Mouse (Mus musculus): ENCODE measurements around the gene Mms22l. TPM values are rescaled to one million over a fixed set of nuclear protein-coding genes. Genes with fewer than 3 reads are reported as not detected.

Mms22l gene
- total and polyA plus RNA-seq, 3 experiments = 0.35 to 0.65 (median 0.45) TPM

DNA sequence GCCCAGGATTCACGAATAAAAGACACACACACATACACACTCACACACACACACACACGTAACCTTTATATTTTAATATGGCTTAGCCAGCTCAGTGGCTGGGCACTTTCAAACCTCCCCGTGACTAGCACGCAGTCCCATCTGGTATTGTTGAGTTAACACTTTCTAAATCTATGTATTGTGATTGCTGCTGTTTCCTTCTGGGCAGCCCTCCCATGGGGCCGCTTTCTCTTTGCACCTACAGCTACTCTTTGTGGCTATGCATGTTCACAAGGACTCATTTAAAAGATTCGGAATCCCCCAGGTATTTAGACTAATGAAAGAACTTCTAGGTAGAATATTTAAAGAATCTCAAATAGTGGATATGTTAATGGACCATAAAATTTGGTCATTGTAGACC is 105.5 kb downstream of the Mms22l start:
- H3K4me1 ChIP-seq (ENCODE audit: control insufficient read depth, insufficient read depth, low read length) = no peaks in the 10 kb centered on the region
- H3K27ac ChIP-seq = no peak overlapping the region
- H3K36me3 ChIP-seq (ENCODE audit: control insufficient read depth, insufficient read depth, low read length) = no peaks in the 10 kb centered on the region
- no peak for DNase-seq
- H3K4me3 ChIP-seq = no peak overlapping the region
- WGBS = 95% methylated on average over 6 of the region's 6 CpGs
- intact Hi-C loops (cut with DNase I) = no loop called here
- H3K27me3 ChIP-seq (ENCODE audit: control insufficient read depth, insufficient read depth, low read length) = no peaks in the 10 kb centered on the region
- TF ChIP-seq CTCF (IDR thresholded peaks at IDR 0.05) (no peak), EP300 (IDR thresholded peaks at IDR 0.05; ENCODE audit: insufficient read depth, low read depth, low read length) (no peak), POLR2A (IDR thresholded peaks at IDR 0.05; ENCODE audit: insufficient read depth, low read depth, low read length) (no peak)
- H3K79me2 ChIP-seq (replicated peaks; ENCODE audit: control insufficient read depth, insufficient read depth, low read length) = no peaks in the 10 kb centered on the region
- no peak overlapping the region for H3K9ac ChIP-seq (ENCODE audit: low read depth, low read length)

DNA sequence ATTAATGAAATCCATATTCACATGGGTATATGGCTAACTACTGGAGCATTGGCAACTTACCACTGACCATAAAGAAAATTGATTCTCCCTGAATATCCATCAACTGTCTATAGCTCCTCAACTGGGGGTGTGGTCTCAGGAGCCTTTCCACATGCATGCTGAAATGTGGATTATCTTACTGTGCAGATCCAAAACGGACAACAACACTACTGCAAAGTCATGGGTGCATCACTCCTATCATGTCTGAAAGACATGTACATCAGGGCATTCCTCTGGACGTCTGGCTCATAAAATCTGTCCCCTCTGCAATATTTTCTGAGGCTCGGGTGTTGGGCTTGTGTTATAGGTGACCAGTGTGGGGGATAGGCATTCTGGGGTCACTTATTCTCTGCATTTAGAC is 112.8 kb downstream of the Mms22l start:
- H3K4me3 ChIP-seq = no peak overlapping the region
- H3K79me2 ChIP-seq (replicated peaks; ENCODE audit: control insufficient read depth, insufficient read depth, low read length) = no peaks in the 10 kb centered on the region
- 84% methylated on average over 3 of the region's 3 CpGs for WGBS
- TF ChIP-seq CTCF (IDR thresholded peaks at IDR 0.05) = no peak
- TF ChIP-seq EP300 (IDR thresholded peaks at IDR 0.05; ENCODE audit: insufficient read depth, low read depth, low read length) = no peak
- no peak for TF ChIP-seq POLR2A (IDR thresholded peaks at IDR 0.05; ENCODE audit: insufficient read depth, low read depth, low read length)
- no peak for DNase-seq
- no peaks in the 10 kb centered on the region for H3K4me1 ChIP-seq (ENCODE audit: control insufficient read depth, insufficient read depth, low read length)
- no peaks in the 10 kb centered on the region for H3K27me3 ChIP-seq (ENCODE audit: control insufficient read depth, insufficient read depth, low read length)
- intact Hi-C loops (cut with DNase I) = no loop called here
- no peak overlapping the region for H3K27ac ChIP-seq
- no peak overlapping the region for H3K9ac ChIP-seq (ENCODE audit: low read depth, low read length)
- H3K36me3 ChIP-seq (ENCODE audit: control insufficient read depth, insufficient read depth, low read length) = no peaks in the 10 kb centered on the region

GRCm38 (mm10) chr4:24609564-24609963 is 113.3 kb downstream of the Mms22l start:
- intact Hi-C loops (cut with DNase I) = no loop called here
- Histone ChIP-seq H3K27ac (no peak overlapping the region), H3K9ac (ENCODE audit: low read depth, low read length) (no peak overlapping the region), H3K4me1 (ENCODE audit: control insufficient read depth, insufficient read depth, low read length) (no peaks in the 10 kb centered on the region), H3K79me2 (replicated peaks; ENCODE audit: control insufficient read depth, insufficient read depth, low read length) (no peaks in the 10 kb centered on the region), H3K36me3 (ENCODE audit: control insufficient read depth, insufficient read depth, low read length) (no peaks in the 10 kb centered on the region), H3K27me3 (ENCODE audit: control insufficient read depth, insufficient read depth, low read length) (no peaks in the 10 kb centered on the region), H3K4me3 (no peak overlapping the region)
- DNase-seq = no peak
- 95% methylated on average over 2 of the region's 2 CpGs for WGBS
- TF ChIP-seq EP300 (IDR thresholded peaks at IDR 0.05; ENCODE audit: insufficient read depth, low read depth, low read length) (no peak), POLR2A (IDR thresholded peaks at IDR 0.05; ENCODE audit: insufficient read depth, low read depth, low read length) (no peak), CTCF (IDR thresholded peaks at IDR 0.05) (no peak)

DNA sequence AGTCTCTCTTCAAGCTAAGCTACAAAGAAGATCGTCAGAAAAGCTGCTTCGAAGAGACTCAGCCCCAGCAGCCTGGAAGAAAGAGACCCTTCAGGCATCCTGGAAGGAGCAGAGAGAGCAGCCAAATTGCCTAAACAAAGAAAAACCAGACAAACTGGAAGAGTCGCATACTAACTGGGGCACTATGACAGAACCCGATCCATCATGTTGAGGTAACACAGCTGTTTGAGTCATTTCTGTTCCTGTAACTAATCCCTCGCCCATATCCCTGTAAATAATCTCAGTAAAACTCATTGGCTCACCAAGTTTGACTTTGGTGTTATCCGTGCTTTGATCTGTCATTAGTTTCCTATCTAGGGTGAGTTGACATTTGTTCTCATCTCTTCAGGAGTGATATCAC is 123.8 kb downstream of the Mms22l start:
- H3K4me1 ChIP-seq (ENCODE audit: control insufficient read depth, insufficient read depth, low read length) = no peaks in the 10 kb centered on the region
- 74% methylated on average over 6 of the region's 6 CpGs for WGBS
- no peak overlapping the region for H3K27ac ChIP-seq
- TF ChIP-seq CTCF (IDR thresholded peaks at IDR 0.05) = no peak
- no peak for TF ChIP-seq EP300 (IDR thresholded peaks at IDR 0.05; ENCODE audit: insufficient read depth, low read depth, low read length)
- TF ChIP-seq POLR2A (IDR thresholded peaks at IDR 0.05; ENCODE audit: insufficient read depth, low read depth, low read length) = no peak
- no peaks in the 10 kb centered on the region for H3K79me2 ChIP-seq (replicated peaks; ENCODE audit: control insufficient read depth, insufficient read depth, low read length)
- no peak for DNase-seq
- intact Hi-C loops (cut with DNase I) = no loop called here
- no peaks in the 10 kb centered on the region for H3K36me3 ChIP-seq (ENCODE audit: control insufficient read depth, insufficient read depth, low read length)
- H3K9ac ChIP-seq (ENCODE audit: low read depth, low read length) = no peak overlapping the region
- H3K27me3 ChIP-seq (ENCODE audit: control insufficient read depth, insufficient read depth, low read length) = no peaks in the 10 kb centered on the region
- no peak overlapping the region for H3K4me3 ChIP-seq

- TF ChIP-seq EP300 (IDR thresholded peaks at IDR 0.05; ENCODE audit: insufficient read depth, low read depth, low read length) (no peak), CTCF (IDR thresholded peaks at IDR 0.05) (no peak), POLR2A (IDR thresholded peaks at IDR 0.05; ENCODE audit: insufficient read depth, low read depth, low read length) (no peak)
- Histone ChIP-seq H3K79me2 (replicated peaks; ENCODE audit: control insufficient read depth, insufficient read depth, low read length) (no peaks in the 10 kb centered on the region), H3K4me3 (no peak overlapping the region), H3K27me3 (ENCODE audit: control insufficient read depth, insufficient read depth, low read length) (no peaks in the 10 kb centered on the region), H3K36me3 (ENCODE audit: control insufficient read depth, insufficient read depth, low read length) (no peaks in the 10 kb centered on the region), H3K4me1 (ENCODE audit: control insufficient read depth, insufficient read depth, low read length) (no peaks in the 10 kb centered on the region), H3K9ac (ENCODE audit: low read depth, low read length) (no peak overlapping the region), H3K27ac (no peak overlapping the region)
- WGBS = 86% methylated on average over 5 of the region's 5 CpGs
- no peak for DNase-seq
- intact Hi-C loops (cut with DNase I) = no loop called here
Measured at GRCm38 (mm10) chr4:24620440-24620839, 124.2 kb downstream of the Mms22l start.

DNA sequence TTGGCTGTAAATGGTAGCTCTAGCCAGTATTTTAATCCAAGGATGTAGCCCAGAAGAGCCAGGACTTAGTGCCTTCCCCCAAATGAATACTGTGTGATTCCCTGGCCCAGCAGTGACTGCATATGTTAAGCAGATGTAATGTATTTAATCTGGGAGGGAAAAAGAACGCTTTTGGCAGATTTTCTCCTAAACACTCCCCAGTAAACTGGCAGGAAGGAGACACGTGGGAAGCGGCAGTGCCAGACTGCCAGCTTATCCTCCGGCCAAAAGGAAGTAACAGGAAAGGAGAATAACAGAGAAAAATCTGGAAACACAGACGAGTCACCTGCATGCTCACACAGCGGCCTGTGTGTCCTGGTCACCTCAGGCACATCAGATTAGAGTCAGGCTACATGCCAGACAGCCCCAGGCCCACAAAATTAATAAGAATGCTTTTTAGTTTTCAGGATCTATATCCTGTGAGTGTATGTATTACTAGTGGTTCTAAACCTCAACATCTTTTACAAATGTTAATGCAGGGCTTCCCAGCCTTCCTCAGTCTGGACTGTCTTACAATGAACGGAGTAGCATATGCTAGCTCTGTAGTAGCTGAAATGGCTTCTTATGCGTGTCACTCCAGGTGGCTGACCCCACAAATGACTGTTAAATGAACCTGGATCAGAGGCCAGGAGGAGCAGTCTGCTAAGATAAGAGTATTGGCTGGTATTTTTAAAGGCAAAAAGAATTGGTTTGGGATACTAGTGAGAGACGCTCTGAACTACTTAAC is 125.4 kb downstream of the Mms22l start:
- TF ChIP-seq POLR2A (IDR thresholded peaks at IDR 0.05; ENCODE audit: insufficient read depth, low read depth, low read length) (no peak), CTCF (IDR thresholded peaks at IDR 0.05) (no peak), EP300 (IDR thresholded peaks at IDR 0.05; ENCODE audit: insufficient read depth, low read depth, low read length) (no peak)
- Histone ChIP-seq H3K36me3 (ENCODE audit: control insufficient read depth, insufficient read depth, low read length) (no peaks in the 10 kb centered on the region), H3K27me3 (ENCODE audit: control insufficient read depth, insufficient read depth, low read length) (no peaks in the 10 kb centered on the region), H3K4me1 (ENCODE audit: control insufficient read depth, insufficient read depth, low read length) (no peaks in the 10 kb centered on the region), H3K4me3 (no peak overlapping the region), H3K79me2 (replicated peaks; ENCODE audit: control insufficient read depth, insufficient read depth, low read length) (no peaks in the 10 kb centered on the region), H3K9ac (ENCODE audit: low read depth, low read length) (no peak overlapping the region), H3K27ac (no peak overlapping the region)
- intact Hi-C loops (cut with DNase I) = no loop called here
- 52% methylated on average over 9 of the region's 9 CpGs for WGBS
- DNase-seq = no peak

All from heart, adult 2 months (tissue).